Mouse (Mus musculus) urinary bladder, adult 2 months (tissue): ENCODE measurements at regions not wholly inside any gene's neighbourhood (a gene's known extent, or its start where the extent isn't known, plus 50 kb on each side); places are given as distances from the start of the nearest gene placed in this dataset.

Experiments used
- DNase-seq: peaks from one replicate; pipeline ENCODE4 v3.0.0; 2022; ENCODE audit warnings: low spot score

DNA sequence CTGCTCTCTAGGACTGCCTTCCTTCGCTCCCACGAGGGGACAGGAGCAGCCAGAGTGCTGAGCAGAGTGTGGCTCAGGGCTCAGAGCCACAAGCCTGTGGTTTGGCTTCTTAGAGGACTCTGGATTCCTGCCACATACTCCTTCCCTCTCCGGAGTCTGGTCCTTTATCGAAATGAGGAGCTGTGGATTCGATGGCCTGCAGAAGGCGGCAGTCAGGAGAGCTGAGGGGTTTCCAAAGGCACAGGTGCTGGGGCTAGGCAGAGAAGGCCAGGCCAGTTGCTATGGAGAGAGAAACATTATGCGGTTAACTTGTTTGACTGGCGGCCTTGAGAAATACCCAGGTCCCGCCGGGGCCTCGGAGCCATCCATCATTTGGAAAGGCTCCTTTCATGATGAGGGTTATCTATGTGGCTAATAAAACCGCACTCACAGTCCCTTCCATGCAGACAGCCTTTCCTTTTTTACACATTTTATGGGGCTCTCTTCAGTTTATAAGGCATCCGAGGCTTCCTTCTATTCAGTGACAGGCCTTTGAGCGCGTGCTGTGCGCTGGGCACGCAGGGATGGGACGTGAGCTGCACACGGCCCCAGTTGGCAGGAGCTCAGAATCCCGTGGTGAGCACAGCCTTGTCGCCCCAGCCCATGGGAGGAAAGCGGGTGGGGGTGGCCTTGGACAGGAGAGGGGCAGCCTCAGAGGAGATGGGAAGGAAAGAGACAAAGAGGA, 61.2 kb upstream of the Gjb5 start:
- DNase-seq = no peak

DNA sequence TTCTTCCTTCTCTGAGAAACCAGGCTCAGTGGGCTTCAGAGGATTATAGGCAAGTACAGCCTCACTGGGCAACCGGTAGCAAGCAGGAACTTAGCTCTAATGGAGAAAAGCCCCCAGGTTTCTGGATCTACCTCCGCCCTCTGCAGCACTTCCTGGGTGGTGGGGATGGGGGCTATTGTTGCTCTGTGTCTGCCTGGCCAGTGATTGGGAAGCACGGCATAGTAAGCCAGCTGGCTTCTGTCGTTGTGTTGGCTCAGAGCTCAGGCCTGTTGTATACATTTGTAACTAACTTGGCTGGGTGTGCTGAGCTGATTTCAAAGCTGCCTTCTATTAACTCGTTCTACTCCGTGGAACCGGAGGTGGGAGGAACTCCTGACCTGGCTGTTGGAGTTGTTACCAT, 58.9 kb upstream of the Gjb5 start:
- DNase-seq = no peak

- DNase-seq = no peak
Measured at GRCm38 (mm10) chr4:127413997-127414964, 56.3 kb upstream of the Gjb5 start.
